Mouse (Mus musculus): ENCODE data around the gene Vmn2r4.
"Not testable (repeated sequence)": the region's sequence is repeated elsewhere in the genome, so short reads cannot be mapped to it uniquely, and the experiment has no call there.

Gene Vmn2r4

DNA sequence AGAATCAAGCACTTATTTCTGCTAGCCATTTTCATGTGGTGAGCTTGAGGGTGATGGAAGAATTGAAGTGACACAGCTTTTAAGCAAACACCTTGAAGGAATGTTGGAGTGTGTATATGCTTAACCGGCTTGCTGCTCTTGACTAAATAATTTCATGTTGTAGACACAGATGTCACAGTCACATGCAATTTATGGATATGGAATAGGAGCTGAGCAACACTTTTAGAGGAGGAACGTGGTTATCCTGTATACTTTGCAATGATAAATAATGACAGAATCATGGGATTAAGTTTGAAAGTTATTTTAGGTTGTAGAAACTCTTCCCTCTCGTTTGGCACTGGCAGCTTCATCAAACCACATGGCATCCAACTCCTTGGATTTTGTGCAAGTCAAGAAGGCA lies at the start of gene Vmn2r4:
Vmn2r4 (minus strand) TSS at position 101 of the 400 bp plus-strand sequence.
- DNase-seq (ENCODE audit: low read depth, low spot score): not testable (repeated sequence)

DNA sequence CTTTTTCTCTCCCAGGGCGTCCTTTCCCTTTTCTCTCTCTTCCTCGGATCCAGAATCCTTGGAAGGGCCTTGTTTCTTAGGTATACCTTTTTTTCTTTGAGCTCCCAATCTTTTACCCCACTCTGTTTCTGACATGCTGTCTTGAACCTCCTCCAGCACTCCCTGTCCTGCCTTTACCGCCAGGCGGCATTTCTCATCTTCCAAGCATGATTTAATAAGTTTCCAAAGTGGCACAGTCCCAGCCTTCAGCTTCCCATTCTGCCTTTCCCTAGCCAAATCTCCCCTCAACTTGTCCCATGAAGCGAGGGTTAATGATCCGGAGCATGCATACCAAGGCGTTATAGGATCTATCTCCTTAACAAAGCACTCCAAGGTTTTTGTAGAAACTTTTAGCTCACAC lies 19.1 kb upstream of the Vmn2r4 start:
- not testable (repeated sequence) for DNase-seq (ENCODE audit: low read depth, low spot score)

DNA sequence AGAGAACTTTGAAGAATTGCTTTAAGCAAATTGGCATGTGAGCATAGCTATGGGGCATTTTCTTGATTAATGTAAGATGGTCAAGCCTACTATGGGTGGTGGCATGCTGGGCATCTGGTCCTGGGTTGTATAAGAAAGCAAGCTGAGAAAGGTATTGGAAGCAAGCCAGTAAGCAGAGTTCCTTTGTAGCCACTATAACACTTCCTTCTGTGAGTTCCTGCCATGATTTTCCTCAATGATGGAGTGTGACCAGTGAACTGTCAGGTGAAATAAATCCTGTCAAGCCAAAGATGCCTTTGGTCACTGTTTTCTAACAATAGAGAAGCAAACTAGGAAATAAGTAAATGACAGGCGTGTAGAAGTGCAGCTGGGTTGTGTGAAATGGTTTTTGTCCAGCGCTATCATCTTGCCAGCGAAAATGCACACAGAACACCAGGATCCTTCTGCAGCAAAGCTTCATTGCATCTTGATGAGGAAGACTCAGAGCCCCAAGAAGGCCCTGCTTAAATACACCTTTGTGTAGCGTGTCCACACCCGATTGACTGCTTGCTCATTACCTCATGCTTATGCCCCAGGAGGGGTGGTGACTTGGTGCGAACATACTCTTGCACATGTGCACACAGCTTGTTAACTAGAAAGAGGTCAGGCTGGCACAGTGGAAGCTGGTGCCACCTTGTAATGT lies 13.1 kb upstream of the Vmn2r4 start:
- not testable (repeated sequence) for DNase-seq (ENCODE audit: low read depth, low spot score)

DNA sequence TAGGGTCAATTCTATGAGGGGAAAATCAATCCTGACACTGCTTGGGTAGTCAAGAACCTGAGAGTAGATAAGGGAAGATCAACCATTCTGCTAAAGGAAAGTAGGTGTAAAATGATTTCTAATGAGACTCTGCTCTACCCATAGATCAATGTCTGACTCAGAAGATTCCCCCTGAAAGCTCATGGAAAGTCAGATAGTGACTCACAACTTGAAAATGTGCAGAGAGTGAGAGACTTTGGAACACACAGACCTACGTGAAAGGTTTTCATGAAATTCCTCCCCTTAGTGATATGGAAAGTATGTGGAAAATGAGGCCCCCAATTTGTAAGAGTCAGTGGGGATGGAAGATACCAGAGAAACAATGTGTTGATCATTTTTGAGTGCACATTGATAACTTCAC lies 7.0 kb upstream of the Vmn2r4 start:
- not testable (repeated sequence) for DNase-seq (ENCODE audit: low read depth, low spot score)

DNA sequence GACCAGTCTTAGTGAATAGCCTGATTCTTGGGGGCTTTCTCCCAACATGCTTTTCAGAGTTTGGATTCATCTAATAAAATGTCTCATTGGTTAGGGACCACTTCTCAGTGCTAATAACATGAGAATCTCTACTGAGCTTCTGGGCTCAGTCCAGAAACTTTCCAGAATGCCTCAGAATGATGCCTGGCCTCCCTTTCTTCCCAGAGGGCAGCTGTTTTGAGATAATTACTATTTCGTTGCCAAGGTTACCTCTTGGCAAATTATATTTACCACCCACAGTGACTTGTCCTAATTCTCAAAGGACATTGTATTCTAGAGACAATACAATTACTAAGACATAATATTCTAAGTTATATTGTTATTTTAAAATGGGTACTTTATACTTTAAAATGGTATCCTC lies 2.3 kb upstream of the Vmn2r4 start:
- DNase-seq (ENCODE audit: low read depth, low spot score): not testable (repeated sequence)

DNA sequence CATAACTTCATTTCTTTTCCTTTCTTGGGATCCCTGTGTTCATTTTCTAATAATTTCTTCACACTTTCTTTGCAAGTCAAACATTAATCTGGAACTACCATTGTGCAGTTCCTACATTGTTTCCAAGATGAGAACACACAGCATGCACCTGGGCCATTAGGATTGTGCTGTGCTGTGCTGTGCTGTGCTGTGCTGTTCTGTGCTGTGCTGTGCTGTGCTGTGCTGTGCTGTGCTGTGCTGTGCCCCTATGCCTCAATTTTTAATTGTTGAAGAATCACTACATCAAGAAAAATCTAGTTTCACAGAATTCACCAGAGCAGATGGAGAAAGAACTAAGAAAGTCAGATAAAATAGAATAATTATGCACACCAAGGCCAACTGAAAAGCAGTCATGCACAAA lies 915 bp downstream of the Vmn2r4 start:
- not testable (repeated sequence) for DNase-seq (ENCODE audit: low read depth, low spot score)

DNA sequence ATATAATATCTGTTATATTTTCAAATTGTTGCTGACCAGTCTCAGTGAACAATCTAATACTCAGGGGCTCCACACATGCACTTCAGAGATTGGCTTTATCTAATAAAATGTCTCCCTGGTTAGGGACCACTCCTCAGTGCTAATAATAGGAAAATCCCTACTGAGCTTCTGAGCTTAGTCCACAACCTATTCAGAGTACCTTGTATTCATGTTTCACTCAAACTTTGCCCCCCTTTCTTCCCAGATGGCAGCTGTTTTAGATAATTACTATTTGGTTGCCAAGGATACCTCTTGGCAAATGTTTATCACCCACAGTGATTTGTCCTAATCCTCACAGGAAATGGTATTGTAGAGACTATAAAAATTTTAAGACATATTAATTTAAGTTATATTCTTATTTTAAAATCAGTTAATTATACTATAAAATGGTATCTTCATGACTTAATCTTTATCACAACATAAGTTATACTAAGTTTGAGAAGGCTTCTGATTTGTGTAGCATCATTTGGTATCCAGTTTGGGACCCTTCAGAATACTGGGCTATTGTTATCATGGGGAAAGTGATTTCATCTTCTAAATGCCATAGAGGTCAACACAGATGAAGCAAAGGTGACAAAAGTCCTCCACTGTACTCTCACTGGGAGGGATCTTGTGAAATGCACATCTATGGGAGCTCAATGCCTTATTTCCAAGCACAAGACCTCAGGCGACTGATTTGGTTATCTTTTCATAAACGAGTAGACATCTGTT lies 55.7 kb downstream of the Vmn2r4 start:
- DNase-seq (ENCODE audit: low read depth, low spot score): no peak
